Mouse (Mus musculus) megakaryocyte, embryonic 14.5 days (primary cell): ENCODE results near the gene Pln. TPM values are rescaled to one million over a fixed set of nuclear protein-coding genes. Genes with fewer than 3 reads are reported as not detected.

Experiments
- H3K27me3 ChIP-seq: replicated peaks from 2 replicates; pipeline ENCODE3; 2012; ENCODE audit warnings: inconsistent platforms
- H3K36me3 ChIP-seq: replicated peaks from 2 replicates; pipeline ENCODE3; 2012; ENCODE audit warnings: low read length, inconsistent platforms, mixed read lengths
- H3K4me1 ChIP-seq: 2 replicates; pipeline ENCODE4 v1.6.1; 2012; ENCODE audit warnings: inconsistent platforms
- H3K4me3 ChIP-seq: replicated peaks from 2 replicates; pipeline ENCODE3; 2012; ENCODE audit warnings: moderate library complexity, mild to moderate bottlenecking, inconsistent platforms
- H3K9me3 ChIP-seq: 2 replicates; pipeline ENCODE4 v1.6.1; 2012; ENCODE audit warnings: inconsistent platforms
- FLI1 ChIP-seq: IDR thresholded peaks from 2 replicates; pipeline ENCODE4 v1.6.1; 2012; ENCODE audit warnings: low read length, inconsistent platforms, mixed read lengths
- GATA1 ChIP-seq: IDR thresholded peaks from 3 replicates; pipeline ENCODE4 v1.6.1; 2012; ENCODE audit warnings: mixed read lengths, low read length, inconsistent platforms, borderline replicate concordance
- polyA plus RNA-seq: library from polyadenylated mRNA; stranded (reverse); fragments of >175 nt; gene quantifications from 2 replicates; pipeline ENCODE4 v1.2.3, GENCODE M21; 2012; ENCODE audit warnings: low replicate concordance; ENCODE audit not compliant: insufficient read depth

Pln gene
- polyA plus RNA-seq, 1 experiment = not detected

- Histone ChIP-seq H3K36me3 (no peaks in the 10 kb centered on the region), H3K9me3 (no peaks in the 10 kb centered on the region), H3K4me1 (peaks cover 12% of the 10 kb centered on the region), H3K4me3 (no peak overlapping the region), H3K27me3 (no peaks in the 10 kb centered on the region)
- TF ChIP-seq GATA1 = no peak
- no peak for TF ChIP-seq FLI1
Observed at GRCm38 (mm10) chr10:53341288-53341965, 4.0 kb downstream of the Pln start.

GRCm38 (mm10) chr10:53342166-53342728, 4.8 kb downstream of the Pln start:
- no peak for TF ChIP-seq FLI1
- no peak for TF ChIP-seq GATA1
- no peak overlapping the region for H3K4me3 ChIP-seq

GRCm38 (mm10) chr10:53343384-53343783, 5.9 kb downstream of the Pln start:
- no peak for TF ChIP-seq FLI1
- TF ChIP-seq GATA1 = no peak
- H3K4me3 ChIP-seq = no peak overlapping the region
- no peaks in the 10 kb centered on the region for H3K27me3 ChIP-seq
- no peaks in the 10 kb centered on the region for H3K36me3 ChIP-seq
- H3K9me3 ChIP-seq = no peaks in the 10 kb centered on the region
- H3K4me1 ChIP-seq = peaks cover 13% of the 10 kb centered on the region

More at GRCm38 (mm10) chr10:53342166-53342728, 4.8 kb downstream of the Pln start:
- Histone ChIP-seq H3K4me1 (peaks cover 12% of the 10 kb centered on the region), H3K9me3 (no peaks in the 10 kb centered on the region), H3K36me3 (no peaks in the 10 kb centered on the region), H3K27me3 (no peaks in the 10 kb centered on the region)

- TF ChIP-seq GATA1 (no peak), FLI1 (no peak)
- Histone ChIP-seq H3K4me1 (peaks cover 18% of the 10 kb centered on the region), H3K4me3 (no peak overlapping the region), H3K27me3 (no peaks in the 10 kb centered on the region), H3K9me3 (no peaks in the 10 kb centered on the region), H3K36me3 (peaks cover 2% of the 10 kb centered on the region)
Observed at GRCm38 (mm10) chr10:53343865-53344264, 6.4 kb downstream of the Pln start.

- Histone ChIP-seq H3K4me3 (no peak overlapping the region), H3K27me3 (no peaks in the 10 kb centered on the region), H3K9me3 (no peaks in the 10 kb centered on the region), H3K4me1 (peaks cover 19% of the 10 kb centered on the region), H3K36me3 (peaks cover 5% of the 10 kb centered on the region)
- TF ChIP-seq FLI1 (no peak), GATA1 (no peak)
Observed at GRCm38 (mm10) chr10:53345508-53345907, 8.0 kb downstream of the Pln start.

GRCm38 (mm10) chr10:53346506-53346905, 9.0 kb downstream of the Pln start:
- Histone ChIP-seq H3K36me3 (peaks cover 5% of the 10 kb centered on the region), H3K27me3 (no peaks in the 10 kb centered on the region), H3K4me3 (no peak overlapping the region), H3K9me3 (no peaks in the 10 kb centered on the region), H3K4me1 (peaks cover 19% of the 10 kb centered on the region)
- no peak for TF ChIP-seq GATA1
- TF ChIP-seq FLI1 = no peak

- H3K4me1 ChIP-seq = peaks cover 19% of the 10 kb centered on the region
- peaks cover 5% of the 10 kb centered on the region for H3K36me3 ChIP-seq
- no peaks in the 10 kb centered on the region for H3K9me3 ChIP-seq
- H3K4me3 ChIP-seq = no peak overlapping the region
- no peaks in the 10 kb centered on the region for H3K27me3 ChIP-seq
- TF ChIP-seq FLI1 (no peak), GATA1 (no peak)
Observed at GRCm38 (mm10) chr10:53346916-53347315, 9.4 kb downstream of the Pln start.

GRCm38 (mm10) chr10:53347787-53348755, 10.6 kb downstream of the Pln start:
- H3K36me3 ChIP-seq = peaks cover 5% of the 10 kb centered on the region
- no peaks in the 10 kb centered on the region for H3K27me3 ChIP-seq
- H3K9me3 ChIP-seq = no peaks in the 10 kb centered on the region
- TF ChIP-seq FLI1 (no peak), GATA1 (no peak)
- peaks cover 19% of the 10 kb centered on the region for H3K4me1 ChIP-seq
- H3K4me3 ChIP-seq = peak overlapping the region; percentile 7

GRCm38 (mm10) chr10:53349254-53349653, 11.8 kb downstream of the Pln start:
- no peaks in the 10 kb centered on the region for H3K27me3 ChIP-seq
- no peak overlapping the region for H3K4me3 ChIP-seq
- H3K4me1 ChIP-seq = peaks cover 16% of the 10 kb centered on the region; the same call in 1 of the 2 replicates
- no peaks in the 10 kb centered on the region for H3K9me3 ChIP-seq
- TF ChIP-seq FLI1 (no peak), GATA1 (no peak)
- H3K36me3 ChIP-seq = peaks cover 5% of the 10 kb centered on the region
